Mouse (Mus musculus) cerebral cortex, adult 2 months (tissue): ENCODE results near the gene Znhit6.

ENCODE experiments used
- WGBS: fragments of 180-500 bp; shearing (Covaris S2); methylation state at CpG from one replicate; pipeline ENCODE4 v1.1.7; 2018; 5-methylcytosine and 5-hydroxymethylcytosine counted together

The Znhit6 gene

DNA sequence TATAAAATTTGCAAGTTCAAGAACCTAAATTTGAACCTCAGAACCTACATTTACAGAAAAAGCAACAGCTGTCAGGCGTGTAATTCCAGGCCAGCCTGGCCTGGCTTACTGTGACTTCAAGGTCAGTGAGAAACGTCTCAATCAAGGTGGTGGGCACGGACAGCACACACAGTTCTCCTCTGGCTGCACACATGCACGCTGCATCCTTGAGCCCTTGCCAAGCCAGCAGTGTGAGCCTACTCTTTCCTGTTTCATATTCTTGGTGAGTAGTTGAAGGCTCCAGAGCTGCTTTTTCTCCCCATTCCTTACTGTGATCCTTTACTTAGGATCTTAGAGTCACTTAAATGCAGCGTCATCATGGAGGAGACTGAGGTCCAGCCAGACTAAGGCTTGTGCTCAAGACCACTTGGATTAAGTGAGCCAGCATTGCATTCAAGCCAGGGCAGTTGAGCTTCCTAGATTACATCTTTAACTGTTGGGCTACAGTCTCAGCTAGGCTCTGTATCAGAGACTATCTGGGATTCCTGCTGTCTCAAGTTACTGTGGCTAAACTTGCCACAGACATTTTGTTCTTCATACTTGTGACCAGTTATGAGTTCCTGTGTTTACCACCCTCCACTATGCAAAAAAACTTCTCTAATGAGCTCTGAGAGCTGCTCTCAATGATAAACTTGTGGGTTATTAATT lies 29.6 kb downstream of the Znhit6 start:
- WGBS: 81% methylated on average over 5 of the region's 5 CpGs

DNA sequence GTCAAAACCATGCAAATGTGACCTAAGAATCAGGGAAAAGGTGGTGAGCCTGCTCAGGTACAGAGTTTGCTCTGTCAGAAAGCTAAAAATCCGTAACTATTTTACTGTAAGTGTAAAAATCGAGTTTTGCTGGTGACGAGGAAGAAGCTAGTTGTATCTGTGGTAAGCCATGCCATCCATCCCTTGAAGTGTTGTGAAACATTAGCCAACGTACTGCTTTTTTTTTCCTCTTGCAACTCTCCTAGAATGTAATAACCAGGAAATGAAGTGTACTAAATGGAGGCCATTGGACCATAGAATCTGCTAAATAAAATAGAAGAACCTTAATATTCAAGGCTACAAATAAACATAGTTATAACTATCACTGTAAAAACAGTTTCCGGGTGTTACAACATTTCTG lies 32.3 kb downstream of the Znhit6 start:
- WGBS: 99% methylated on average over 5 of the region's 5 CpGs

DNA sequence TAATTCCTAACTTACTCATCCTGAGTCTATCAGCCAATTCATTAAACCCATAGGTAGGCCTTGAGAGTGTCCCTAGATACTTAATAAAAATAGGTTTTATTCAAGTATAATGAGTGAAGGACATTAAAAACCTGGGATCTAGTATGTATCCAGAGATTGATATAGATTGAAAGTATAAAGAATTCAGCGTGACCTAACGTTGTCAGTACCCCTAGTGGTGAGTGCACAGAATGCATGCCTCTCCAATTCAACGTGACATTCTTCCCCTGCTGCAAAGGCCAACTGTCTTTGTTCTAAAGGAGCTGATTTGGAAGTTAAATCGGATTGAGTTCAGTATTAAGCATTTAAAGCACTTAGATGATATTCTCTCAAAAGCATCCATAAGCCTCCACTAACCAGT lies 36.7 kb downstream of the Znhit6 start:
- 10% methylated on average over 4 of the region's 4 CpGs for WGBS

DNA sequence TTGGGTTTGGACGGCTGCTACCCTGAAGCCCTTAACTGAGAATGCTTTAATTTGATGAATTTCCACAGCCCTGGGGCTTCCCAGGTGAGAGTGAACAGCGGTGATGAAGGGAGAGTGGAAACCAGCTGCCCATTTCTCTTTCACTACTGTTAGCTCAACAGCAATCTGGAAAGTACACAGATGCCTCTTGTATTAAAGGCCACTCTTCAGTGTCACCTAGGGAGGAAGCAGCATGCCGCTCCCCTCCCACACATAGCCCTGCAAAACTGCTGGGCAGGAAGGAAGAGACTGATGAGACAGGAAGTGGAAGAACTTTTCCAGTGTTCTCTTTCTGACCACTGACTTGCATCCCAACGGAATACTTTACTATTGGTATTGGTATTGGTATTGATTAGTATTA lies 37.2 kb downstream of the Znhit6 start:
- WGBS: 87% methylated on average over 4 of the region's 4 CpGs

DNA sequence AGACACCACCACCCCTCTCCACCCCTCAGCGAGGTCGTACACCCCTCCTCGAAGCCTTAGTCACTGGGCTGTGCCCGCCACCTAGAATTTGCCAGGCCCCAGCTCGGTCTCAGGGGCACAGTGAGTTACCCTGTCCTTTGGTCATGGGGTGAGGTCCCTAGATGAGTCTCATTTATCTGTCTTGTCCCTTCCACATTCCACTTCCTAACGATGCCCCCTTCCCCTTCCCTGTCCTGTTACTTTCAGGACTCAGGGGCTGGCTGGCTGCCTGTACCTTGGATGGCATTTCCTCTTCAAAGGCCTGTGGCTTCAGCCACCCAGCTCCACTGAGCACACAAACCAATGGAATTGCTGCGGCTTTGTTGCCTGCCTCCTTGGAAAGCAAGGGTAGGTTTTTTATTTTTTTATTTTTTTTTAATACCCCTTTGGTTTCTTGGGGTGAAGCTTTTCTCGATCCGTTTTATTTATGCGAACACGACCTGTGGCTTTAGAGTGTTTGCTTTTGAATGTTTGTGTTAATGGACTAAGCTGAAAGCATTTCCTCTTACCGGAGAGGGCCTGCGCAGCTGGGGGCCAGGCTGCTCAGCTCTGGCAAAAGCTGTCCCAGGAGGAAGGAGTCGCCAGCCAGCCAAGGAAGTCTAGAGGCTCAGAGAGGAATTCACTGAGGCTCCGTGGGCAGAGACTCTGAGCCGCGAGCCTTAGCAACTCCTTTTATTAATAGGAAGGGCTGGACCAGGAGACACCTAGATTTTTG lies 38.5 kb downstream of the Znhit6 start:
- WGBS: 36% methylated on average over 17 of the region's 17 CpGs

DNA sequence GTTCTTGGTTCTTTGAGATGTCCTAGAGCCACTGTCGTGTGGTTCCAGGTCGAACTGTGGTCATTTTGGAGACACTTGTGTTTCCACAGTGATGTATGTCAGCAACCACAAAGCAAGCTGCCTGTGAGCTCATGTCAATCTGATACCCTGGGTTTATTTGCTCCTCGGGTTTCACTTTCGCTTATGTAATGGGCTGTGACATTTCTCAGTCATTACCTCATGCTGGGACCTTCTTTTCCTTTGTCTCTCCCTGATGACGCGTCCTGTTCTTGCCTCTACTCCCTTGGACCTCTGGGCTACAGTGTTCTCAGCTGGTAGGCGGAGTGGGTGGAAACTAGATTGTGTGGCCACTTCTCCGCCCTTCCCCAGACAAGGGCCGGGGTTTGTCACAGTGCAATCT lies 42.3 kb downstream of the Znhit6 start:
- 87% methylated on average over 9 of the region's 9 CpGs for WGBS

DNA sequence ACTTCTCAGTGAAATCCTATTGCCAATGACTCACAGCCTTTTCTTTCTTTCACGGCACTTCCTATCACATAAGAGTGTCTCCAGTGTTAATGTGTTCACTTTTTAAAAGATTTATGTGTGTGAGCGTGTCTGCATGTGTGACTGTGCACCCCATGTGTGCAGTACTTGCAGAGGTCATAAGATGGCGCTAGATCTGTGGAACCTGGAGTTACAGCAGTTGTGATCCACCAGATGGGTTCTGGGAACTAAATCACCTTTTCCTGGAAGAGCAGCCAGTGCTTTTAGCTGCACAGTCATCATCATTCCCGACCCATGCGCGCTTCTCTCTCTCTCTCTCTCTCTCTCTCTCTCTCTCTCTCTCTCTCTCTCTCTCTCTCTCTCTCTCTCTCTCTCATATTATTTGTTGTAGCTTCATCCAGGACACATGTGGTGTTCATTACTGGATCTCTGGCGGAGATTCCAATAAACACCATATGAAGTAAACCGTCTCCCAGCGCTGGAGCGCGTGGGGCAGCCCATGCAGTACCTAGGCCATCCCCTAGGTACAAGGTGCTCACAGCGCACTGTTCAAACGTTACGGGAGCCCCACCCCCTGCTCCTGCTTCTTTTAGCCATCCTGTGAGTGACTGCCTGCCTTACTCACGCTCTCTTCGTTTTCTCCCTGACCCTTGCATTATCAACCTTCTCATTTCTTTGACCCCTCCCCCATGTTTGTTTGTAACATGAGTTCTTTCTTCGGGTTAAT lies 43.8 kb downstream of the Znhit6 start:
- 93% methylated on average over 17 of the region's 17 CpGs for WGBS

DNA sequence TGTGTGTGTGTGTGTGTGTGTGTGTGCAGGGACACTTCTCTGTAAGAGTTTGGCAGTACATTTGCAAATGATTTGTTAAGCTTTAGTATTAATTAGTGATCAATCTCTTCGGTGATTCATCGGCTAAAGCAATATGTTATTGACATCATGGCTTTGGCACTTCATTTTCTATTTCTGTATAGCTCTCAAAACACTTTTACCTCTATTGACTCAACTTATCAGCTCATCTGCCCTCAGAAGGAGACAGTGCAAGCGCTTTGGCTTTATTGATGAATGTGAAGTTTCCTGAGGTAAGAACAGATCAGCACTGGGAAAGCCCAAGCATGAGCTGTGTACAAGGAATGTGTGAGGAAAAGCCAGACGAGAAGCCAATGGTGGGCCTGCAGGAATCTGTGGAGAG lies 45.2 kb downstream of the Znhit6 start:
- WGBS: 92% methylated on average over 4 of the region's 4 CpGs

DNA sequence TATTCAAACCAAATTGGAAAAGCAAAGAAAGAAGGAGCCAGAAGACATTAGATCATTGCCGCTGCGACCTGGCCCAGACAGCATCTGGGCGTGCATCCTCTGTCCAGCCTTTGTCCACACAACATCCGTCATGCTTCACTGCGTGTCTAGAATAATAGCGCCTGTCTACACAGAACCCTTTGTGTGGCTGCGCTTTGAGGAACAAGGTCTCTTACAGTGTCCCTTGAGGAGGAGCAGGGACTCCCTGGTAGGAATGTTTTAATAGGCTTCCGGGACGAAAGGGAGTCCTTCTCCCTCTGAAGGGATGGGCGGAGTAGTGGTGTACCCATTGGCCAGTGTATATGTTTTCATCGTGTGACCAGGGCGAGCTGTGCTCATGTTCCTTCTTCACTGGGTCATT lies 47.0 kb downstream of the Znhit6 start:
- 59% methylated on average over 12 of the region's 12 CpGs for WGBS

DNA sequence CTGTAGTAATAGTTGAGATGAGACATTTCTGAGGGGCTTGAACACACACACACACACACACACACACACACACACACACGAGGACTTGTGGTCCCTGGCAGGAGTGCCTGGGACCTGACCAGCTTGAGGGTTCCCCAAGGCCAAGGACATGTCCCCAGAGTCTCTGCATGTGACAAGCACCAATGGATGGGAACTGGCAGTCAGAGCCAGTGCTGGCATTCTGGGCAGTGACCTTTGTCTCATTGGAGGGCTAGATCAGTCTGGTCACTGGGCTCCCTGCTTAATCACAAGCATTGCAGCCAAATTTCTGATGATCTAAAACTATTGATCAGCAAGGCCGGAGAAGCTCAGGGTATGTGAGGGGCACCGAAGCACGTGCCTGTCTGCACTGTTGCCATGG lies 48.8 kb downstream of the Znhit6 start:
- 81% methylated on average over 4 of the region's 4 CpGs for WGBS

DNA sequence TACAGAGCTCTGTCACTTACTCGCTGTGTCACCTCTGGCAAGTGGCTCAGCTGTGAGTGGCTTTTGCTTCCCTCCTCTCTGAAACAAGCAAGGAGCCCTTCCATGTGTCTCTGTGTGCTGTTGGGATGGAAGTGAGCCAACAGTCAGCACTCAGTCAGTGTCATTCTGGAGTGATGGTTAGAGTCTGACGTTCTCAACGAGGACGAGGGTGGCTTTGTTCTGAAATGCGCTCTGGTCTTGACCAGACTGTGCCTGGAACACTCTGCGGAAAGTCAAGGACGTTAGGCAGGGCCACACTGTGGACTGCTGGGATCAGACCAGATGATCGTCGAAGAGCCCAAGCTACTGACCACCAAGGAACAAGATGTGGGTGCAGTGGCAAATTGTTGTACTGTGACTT lies 49.5 kb downstream of the Znhit6 start:
- 80% methylated on average over 9 of the region's 9 CpGs for WGBS

DNA sequence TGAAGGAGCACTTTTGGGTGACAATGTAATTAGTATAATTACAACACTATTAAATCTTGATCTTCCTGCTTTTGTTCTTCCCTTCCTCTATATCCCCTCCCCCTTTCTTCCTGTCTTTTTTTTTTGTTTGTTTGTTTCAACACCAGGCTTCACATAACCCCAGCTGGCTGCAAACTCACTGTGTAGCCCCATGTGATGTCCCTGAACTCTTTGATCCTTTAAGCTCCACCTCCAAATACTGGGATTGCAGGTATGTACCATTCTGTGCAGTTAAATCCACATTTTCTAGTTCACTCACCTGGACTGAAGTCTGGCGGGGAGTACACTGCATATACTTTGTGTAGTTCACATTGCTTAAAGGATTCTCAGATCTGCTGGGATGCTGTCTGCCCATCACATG lies 50.1 kb downstream of the Znhit6 start:
- WGBS: 96% methylated on average over 1 of the region's 1 CpGs

DNA sequence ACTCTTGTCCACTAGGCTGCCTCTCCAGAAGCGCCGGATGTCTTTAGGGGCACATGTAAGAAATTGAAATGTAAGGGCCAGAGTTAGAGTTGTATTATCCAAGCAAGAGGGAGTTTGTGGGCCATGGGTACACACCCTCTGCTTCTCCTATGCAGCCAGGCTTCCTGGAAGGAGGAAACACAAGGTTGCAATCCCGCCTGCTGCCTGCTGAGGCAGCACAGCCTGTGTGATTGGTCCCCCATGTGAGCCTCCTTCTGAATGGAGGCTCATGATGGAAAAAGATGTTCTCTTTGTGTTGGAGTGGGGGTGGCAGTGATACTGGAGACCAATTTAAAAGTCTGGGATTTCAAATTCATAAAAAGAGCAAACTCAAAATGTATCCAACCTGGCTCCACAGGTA lies 51.8 kb downstream of the Znhit6 start:
- 85% methylated on average over 3 of the region's 3 CpGs for WGBS

DNA sequence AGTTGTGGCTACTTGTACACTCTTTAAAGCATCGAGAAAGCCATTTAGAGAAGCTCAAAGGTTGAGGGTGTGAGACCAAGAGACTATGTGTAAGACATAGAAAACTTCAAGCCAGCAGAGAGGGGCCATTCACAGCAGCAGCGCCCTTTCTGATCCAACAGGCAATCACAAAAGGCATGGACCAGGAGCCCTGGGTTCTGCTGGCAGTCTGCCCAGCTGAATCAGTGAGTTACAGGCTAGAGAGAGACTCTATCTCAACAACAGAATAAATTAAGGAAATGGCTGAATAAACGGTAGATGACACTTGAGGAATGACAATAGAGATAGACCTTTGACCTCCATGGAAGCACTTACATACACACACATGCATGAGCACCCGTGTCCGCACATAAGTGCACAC lies 52.6 kb downstream of the Znhit6 start:
- WGBS: 64% methylated on average over 5 of the region's 5 CpGs

DNA sequence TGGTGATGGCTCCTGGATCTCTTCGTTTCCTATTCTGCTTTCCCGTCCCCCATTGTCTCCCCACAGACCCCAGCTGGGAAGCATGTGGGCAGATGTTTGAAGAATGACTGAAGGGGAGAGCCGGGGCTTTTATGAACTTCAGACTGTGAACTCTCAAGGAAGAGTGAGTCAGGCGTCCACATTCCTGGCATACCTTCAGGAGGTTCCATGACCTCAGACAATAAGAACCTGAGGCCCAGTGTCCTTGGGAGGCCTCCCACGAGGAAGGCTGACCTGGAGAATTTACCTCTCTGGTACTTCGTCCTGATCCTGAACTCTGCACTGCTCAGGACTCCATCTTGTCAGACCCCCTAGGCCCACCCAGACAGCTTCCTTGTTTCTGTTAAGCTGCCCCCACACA lies 56.9 kb downstream of the Znhit6 start:
- 64% methylated on average over 6 of the region's 6 CpGs for WGBS

DNA sequence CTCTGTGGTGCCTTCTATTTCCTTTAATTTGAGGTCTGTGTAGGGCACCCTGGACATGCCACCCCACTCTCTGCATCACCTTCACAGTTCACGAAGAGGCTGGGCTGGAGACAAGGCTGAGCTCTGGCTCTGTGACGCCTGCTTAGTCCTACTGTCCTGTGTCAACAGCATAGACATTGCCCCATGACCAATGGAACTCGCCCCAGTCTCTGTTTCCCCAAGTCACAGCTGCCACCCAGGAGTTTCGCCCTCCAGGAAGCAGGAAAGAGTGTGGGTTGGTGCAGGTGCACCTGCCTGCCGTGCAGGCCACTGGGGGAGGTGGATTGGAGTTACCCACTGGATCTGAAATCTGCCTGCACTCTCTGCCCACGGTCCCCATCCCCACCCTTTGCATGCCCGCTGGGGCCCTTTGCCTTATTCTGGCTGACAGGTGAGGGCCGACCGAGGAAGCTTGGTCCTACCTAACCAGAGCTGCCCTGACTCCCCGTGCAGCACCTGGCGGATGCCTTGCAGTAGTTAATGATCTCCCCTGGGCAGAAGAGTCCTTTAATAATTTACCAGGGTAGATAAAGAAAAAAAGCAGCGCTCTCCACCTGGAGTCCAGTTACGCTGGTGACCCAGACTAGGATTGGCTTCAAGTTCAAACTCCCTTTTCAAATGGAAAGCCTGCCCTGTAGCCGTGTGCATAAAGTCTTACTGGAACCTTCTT lies 58.2 kb downstream of the Znhit6 start:
- WGBS: 94% methylated on average over 14 of the region's 14 CpGs

DNA sequence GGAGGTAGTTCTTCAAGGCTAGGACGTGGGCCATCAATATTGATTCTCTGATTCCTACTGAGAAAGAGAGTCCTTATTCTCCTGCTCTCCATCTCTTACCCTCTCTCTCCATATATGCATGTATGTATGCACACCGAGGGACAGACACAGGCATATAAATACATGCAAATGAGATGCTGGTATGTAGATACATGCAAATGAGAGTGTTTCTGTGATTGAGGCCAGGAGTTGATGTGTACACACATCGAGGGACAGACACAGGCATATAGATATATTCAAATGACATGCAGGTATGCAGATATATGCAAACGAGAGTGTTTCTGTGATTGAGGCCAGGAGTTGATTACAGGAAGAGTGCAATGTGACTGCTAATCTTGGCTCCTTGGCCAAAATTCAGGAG lies 64.2 kb downstream of the Znhit6 start:
- WGBS: 67% methylated on average over 4 of the region's 4 CpGs

DNA sequence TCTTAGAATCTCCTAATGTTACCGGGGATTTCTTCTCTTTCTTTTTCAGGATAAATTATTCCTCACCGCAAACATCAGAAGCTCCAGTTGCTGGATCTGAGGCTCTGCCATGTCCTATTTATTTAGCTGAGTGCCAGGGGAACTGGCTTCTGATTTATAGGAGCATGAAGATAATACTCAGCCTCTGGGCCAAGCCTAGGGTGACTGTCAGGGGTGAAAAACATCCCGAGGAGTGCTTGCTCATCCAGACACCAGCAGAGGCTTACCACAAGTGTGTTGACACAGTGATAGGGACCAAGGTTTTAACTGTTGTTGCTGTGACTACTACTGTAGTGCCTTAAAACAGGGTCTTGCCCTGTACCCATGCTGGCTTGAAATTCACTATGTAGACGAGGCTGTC lies 64.6 kb downstream of the Znhit6 start:
- 67% methylated on average over 4 of the region's 4 CpGs for WGBS

DNA sequence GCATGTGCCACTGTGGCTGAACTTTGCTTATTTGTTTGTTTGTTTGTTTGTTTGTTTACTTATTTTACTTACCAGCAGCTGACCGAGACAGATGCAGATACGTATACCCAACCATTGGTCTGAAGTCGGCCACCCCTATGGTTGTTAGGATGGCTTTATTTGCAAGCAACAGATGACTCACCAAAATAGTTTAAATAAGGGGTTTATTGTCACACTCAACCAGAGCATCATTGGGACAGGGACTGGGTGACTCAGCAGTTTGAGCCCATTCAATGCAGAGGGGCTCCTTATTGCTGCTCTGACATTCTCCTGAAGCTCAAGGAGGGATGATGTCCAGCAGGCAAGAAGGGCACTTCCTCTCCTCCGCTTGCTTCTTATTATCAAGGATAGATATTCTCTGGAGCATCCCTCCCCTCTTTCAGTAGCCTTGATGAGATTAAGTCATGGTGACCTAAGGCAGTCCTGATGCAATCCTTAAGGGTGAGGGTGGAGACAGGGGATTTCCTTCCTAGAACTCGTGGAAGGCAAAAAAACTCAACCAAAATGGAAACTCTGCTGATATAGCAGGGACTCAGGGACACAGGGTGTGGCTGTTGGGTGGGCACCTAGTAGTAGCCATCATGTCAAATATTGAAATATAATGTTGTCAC lies 65.2 kb downstream of the Znhit6 start:
- 87% methylated on average over 5 of the region's 5 CpGs for WGBS

DNA sequence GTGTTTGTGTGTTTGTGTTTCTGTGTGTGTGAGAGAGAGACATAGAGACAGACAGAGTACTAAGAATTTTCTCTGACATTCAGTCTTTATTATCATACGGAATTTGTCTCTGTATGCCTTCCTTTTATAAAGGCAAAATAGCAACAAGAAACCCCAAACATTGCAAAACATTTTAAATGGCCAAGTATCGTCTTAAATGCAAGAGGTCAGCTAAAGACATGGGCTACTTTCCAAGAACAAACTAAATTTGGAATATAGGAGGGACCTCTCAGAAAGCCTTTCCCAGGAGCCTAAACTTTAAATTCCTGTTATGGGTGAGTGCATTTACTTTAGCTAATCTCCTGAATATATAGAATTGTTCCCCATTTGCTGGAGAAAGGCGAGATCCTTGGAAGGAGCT lies 65.9 kb downstream of the Znhit6 start:
- WGBS: 81% methylated on average over 3 of the region's 3 CpGs

DNA sequence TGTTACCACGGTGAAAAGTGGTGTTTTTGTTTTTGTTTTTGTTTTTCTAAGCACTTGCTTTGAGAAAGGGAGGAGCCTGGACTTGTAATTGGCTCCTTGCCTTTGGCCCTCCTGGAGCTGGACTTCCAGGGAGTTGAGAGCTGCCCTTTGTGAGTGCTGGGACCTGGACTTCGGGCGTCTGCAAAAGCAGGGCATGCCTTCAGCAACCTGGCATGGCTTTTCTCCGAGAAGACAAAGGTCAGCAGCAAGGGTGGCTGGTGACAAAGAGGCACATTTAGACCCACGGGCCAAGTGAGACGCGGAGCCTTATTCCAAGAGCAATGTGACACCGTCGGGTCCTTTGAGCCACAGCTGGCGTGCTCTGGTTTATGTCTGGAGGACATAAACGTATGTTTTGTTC lies 66.9 kb downstream of the Znhit6 start:
- 64% methylated on average over 11 of the region's 11 CpGs for WGBS

DNA sequence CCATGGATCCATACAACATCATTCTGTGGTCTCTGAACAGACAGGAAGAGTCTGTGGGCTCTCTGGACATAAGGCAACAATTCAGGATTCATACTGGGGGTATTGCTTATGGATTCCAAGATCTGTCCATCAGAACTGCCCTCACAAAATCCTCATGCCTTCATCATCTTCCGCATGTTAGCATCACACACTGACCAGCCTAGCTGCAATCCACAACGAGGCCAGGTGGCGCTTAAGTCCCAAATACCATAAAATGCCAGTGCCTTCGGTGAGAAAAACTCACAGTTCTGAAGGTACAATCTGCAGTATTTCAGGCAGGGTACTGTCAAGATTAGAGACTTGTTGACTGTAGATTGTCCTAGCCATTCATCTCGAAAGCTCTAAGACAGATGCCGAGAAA lies 69.5 kb downstream of the Znhit6 start:
- 81% methylated on average over 6 of the region's 6 CpGs for WGBS
